Mouse (Mus musculus): ENCODE results near the gene Vmn1r132. TPM values are rescaled to one million over a fixed set of nuclear protein-coding genes. Genes with fewer than 3 reads are reported as not detected.

Vmn1r132 gene
- not detected in 2 replicates for polyA plus RNA-seq (2012; rRNA removed)

DNA sequence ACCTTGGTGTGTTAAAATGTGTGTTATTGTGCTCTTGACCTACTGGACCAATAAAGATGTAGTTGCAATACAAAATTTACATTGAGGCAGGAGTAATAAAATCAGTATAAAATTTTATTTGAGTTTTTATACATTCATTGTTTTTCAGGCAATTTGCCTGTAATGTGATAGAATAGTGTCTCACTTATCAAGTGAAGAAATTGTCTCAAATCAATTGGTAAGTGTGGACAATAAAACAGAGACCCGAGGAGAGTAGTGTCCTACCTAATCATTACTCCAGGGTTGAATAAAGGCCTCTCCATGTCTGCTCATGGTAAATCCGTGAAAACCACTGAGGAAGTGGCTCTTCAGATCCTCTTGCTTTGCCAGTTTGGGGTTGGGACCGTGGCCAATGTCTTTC, at the start of gene Vmn1r132:
TSS of gene Vmn1r132 (plus strand) at position 301 of the 400 bp plus-strand sequence.

Other genes starting within 250 kb of the Vmn1r132 start
- not detected in 2 replicates for gene Gm6882, start 181.3 kb upstream of the Vmn1r132 start, polyA plus RNA-seq (2012; rRNA removed)
- gene Vmn1r130, start 102.3 kb upstream of the Vmn1r132 start, polyA plus RNA-seq (2012; rRNA removed) = not detected in 2 replicates
- gene Vmn1r131, start 68.0 kb upstream of the Vmn1r132 start, polyA plus RNA-seq (2012; rRNA removed) = not detected in 2 replicates
- not detected in 2 replicates for gene Gm4175, start 147.4 kb downstream of the Vmn1r132 start, polyA plus RNA-seq (2012; rRNA removed)
- gene Gm4177, start 182.6 kb downstream of the Vmn1r132 start, polyA plus RNA-seq (2012; rRNA removed) = not detected in 2 replicates
- gene Vmn1r135, start 218.3 kb downstream of the Vmn1r132 start, polyA plus RNA-seq (2012; rRNA removed) = not detected in 2 replicates
- gene Gm5725, start 230.2 kb downstream of the Vmn1r132 start, polyA plus RNA-seq (2012; rRNA removed) = not detected in 2 replicates

All from stomach, adult 2 months (tissue).